Mouse (Mus musculus) natural killer cell, adult 2 months (primary cell): ENCODE results near the gene Cntn1.

Experiments used
- DNase-seq, 2 experiments: peaks; one replicate each; pipeline ENCODE4 v3.0.0; 2022; ENCODE audit warnings: low spot score in 2 of 2

Gene Cntn1

DNA sequence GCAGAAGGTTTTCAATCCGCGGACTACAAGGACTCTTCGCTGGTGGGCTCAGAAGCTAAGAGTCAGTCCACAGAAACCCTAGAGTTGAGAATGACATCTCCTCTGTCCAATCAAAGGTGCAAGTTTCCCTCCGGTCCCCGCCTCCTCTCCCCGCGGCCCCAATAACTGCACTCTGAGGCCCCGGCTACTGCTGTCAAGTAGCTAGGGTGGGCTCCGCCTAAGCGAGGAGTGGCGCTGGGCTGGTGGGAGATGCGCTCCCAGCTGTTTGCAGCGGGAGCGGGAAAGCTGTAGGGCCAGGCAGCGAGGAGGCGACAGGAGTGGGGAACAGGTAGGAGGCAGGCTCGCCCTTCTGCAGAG is at the start of gene Cntn1:
Cntn1 (plus strand) TSS at position 170 of the 357 bp plus-strand sequence.
- no peak for DNase-seq

- no peak for DNase-seq
These were observed 49.5 kb upstream of the Cntn1 start for GRCm38 (mm10) chr15:92001431-92001830.

DNA sequence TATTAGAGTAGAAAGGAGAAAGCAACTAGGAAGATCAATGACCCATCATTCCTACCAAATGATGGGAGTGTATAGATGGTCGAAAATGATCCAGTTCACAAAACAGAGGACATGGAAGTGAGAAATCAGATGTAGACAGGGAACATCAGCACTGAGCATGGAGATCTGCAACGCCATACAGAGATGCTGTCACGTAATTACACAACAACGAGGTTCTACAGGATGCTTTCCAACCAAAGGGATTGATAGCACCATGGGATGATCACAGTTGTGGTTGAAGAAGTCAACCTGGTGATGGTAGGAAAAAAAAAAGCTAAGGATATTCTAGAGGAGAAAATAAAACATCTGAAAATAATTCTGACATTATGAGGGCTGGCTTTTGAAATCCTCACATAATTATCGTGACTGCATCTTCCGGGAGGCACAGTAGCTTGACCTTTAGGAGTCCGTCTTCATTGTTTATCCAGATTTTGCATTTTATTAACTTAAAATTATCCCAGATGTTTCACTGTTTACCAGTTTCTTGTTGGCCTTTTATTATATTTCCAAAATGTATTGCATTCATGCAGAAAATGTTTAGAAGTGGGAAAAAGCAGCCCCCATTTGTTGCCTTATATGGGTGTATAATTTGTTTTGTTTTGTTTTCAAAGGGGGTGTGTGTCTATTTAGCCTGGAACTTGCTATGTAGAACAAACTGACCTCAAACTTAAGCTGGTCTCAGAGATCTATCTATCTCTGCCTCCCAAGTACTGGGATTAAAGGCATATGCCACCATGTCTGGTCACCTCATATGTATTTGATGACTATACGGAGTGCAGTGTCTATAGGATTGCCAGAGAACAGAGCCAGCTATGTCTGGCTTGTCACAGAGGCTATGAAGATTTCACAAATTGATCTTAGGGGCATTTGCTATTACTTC is 38.5 kb upstream of the Cntn1 start:
- DNase-seq: no peak

DNA sequence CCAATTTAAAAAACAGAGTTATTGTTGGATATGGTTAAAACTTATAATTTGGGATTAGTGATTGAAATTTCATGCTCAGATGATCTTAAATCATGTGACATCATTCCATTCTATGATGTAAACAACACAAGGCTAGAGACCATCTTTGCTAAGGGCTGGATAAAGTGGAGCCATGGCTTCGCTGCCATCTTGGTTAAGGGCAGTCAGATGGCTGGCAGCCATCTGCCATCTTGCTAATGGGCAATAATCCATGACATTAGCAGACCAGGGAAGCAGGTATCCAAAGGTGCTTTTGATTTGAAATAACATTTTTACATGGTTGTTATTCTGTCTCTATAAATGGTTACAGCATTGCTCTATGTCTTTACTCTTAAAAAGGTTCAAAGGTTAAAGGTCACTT is 16.9 kb upstream of the Cntn1 start:
- DNase-seq: no peak

- DNase-seq: no peak
These were observed 8.4 kb upstream of the Cntn1 start for GRCm38 (mm10) chr15:92042538-92042937.

GRCm38 (mm10) chr15:92046042-92046441 is 4.9 kb upstream of the Cntn1 start:
- DNase-seq: no peak

DNA sequence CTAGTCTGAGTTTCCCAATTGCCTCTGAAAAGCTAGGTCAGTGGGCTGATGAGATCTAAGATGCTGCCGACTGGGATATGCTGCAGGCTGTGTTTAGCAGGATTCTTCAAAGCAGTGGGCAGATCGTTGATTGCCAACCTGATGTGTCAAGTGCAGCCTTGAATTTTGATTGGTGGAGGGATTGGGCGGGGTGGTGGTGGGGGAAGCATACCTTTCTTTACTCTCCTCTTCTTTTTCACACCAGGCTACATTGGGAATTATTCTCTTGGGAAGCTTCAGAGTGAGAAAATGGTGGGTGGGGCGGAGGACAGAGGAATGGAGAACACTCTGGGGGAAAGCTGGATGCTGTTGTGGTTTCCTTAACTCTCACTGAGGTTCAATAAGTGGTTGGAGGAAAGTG is 2.9 kb upstream of the Cntn1 start:
- no peak for DNase-seq

- DNase-seq: no peak
These were observed 2.4 kb upstream of the Cntn1 start for GRCm38 (mm10) chr15:92048531-92048930.

DNA sequence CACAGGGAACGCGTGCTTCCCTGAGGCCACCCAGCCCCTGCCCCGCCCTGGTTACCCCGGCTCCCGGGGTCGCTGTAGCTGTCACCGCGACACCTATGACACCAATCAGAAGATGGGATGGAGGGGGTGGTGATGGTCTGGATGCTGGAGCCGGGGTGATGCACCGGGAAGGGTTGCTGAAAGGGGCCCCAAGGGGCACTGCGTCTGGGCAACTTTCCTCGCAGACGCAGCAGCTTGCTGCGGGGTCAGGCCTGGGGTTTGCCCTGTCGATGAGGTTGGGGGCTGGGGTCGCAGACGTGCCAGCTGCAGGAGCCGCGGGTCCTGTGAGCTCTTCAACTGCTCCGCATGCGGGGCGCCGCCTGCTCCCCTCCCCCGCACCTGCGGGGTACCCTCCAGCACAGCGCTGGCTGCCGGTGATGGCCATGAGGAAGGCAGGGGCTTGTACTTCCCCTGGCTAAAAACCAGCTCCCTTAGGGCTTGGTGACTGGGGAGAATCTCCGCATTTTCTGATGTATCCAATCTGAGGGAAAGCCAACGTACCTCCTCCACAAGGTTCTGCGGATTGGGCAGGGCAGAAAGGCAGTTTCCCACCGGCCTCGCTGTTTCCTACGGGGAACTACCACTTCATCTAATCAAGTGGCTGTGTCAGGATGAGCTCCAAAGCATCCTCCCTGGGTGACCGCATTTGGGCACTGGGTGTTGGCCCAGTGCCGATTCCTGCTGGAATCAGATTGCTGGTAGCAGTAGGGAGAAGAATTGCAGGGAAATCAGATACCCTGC is 578 bp downstream of the Cntn1 start:
- DNase-seq: no peak

GRCm38 (mm10) chr15:92052133-92052463 is 1.1 kb downstream of the Cntn1 start:
- DNase-seq: no peak

- DNase-seq: no peak
These were observed 6.6 kb downstream of the Cntn1 start for GRCm38 (mm10) chr15:92057553-92057952.

DNA sequence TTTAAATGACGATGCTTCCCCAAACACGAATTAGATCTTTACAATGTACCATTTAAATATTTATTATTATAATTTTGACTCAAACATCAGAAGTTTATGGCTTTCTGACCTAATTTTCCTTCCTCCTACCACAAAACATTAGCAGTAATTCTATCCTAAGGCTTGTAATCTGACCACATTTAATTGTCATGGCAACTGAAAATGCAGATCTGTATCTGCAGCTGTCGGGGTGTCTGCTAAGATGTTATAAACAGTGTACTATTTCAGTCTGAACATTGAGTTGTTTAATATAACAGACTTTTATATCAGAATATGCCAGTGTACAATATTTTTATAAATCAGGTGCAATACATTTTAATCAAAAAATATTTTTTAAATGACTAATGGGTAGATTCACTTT is 10.0 kb downstream of the Cntn1 start:
- DNase-seq: no peak

GRCm38 (mm10) chr15:92079416-92079815 is 28.5 kb downstream of the Cntn1 start:
- no peak for DNase-seq

DNA sequence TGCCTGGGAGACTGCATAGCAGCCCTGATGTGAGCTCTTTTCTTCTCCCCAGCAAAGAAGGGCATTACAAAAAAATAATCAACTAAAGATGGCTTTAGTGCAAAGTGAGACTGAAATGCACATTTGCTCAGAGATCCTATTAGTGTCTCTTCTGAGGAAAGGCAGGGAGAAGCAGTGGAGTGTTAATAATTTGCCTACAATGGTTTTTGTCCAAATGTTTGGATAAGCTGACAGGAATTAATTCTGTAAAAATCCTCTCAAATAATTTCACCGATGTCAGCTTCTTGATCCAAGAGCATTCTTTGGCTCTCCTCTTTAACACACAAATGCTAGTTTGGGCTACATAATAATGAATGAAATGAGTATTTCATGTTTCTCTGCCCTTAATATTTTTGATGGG is 34.9 kb downstream of the Cntn1 start:
- no peak for DNase-seq

- DNase-seq: no peak
These were observed 36.8 kb downstream of the Cntn1 start for GRCm38 (mm10) chr15:92087691-92088286.

DNA sequence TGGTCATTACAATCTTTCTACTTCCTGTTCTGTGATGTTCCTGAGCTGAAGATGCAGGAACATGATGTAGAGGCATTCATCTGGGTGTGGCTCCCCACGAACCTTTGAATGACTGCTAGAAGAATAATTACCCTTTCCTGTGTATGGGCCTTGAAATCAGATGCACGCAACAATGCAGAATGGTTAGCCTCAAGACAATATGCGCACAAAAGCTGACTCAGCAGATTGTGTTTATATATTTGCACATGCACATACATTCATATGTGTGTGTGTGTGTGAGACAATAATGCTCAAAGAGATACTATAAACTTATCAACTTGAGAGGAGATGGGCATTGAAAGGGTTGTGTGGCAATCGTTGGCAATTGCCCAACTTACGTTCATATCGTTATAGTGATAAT is 39.8 kb downstream of the Cntn1 start:
- DNase-seq: no peak

DNA sequence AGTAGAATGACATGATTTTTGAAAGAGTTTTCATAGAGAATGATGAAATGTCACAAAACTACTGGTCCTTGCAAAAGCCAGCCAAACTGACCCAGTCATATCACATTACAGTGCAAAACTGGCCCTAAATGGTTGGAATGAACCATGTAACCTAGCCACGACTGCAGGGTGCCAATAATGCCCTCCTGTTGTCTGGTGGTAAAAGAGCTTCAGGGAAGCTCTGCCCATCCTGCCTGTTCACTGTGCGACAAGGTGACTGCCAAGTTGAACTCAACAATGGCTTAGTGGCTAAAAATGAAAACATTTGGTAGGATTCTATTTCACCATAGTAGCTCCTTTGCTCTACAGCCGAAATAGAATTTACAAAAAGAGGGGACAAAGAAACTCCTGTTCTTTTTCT is 41.1 kb downstream of the Cntn1 start:
- DNase-seq: no peak

DNA sequence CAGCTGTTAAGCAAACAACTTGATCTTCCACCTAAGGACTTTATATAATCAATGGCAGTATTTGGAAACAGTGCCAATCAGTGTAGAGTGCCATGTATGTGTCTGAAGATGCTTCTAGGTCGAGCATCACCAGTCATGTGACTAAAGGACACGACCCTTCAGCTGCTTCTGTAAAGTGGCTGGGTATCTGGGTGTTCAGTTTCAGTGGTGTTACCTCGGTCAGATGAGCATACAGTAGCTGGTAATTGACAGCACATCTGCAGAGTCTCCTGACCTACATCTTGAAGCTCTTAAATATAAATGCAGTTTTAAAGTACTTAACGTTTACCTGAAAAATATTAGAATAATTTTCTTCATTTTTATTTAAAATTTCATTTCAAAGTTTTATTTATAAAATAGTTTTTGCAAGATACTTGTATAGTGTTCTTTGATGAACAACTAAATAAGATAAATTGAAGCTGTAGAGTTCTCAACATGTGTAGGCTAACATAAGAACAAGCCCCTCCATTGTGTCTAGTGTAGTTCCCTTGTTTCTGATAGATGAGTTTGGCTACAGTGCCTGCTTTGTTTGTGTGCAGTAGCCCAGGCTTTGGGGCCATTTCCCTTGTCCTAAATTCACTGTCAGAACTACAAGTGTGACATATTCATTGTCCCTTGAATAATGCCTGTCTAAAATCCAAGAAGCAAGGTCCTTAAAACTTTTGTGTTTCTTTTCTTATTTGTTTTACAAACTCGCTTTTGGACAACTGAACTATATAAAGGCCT is 48.6 kb downstream of the Cntn1 start:
- no peak for DNase-seq

DNA sequence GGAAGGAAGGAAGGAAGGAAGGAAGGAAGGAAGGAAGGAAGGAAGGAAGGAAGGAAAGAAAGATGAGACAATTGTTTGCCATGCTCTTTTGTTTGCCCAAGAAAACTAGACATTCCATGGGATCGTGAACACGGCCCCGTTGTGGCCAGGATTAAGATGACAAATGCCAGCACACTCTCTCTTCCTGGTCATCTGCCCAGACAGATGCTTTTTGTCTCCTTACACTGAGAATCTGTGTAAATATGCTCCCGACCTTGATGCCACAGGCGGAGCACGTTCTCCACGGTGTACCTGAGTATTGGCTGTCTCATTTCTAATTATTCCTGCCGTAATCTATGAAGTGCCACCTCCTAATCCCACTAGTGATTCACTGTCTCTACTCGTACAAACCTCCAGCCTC is 51.0 kb downstream of the Cntn1 start:
- no peak for DNase-seq

- no peak for DNase-seq
These were observed 61.5 kb downstream of the Cntn1 start for GRCm38 (mm10) chr15:92112455-92112854.

DNA sequence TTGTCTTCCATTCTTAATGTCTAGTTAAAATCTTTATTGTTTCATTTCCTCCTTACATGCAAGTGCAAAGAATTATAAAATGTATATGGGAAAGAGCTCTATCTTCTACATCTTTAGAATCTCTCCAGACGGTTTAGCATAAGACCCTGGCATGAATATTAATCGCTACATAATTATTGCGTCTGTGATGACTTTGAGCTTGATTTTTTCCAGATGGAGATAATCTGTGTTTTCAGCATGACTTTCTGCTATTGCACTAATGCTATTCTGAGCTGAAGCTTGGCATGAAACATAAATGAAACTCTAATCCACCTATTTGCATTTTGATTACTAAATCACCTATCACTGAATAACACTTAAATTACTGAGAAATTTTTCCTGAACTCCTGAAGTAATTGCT is 82.0 kb downstream of the Cntn1 start:
- no peak for DNase-seq

DNA sequence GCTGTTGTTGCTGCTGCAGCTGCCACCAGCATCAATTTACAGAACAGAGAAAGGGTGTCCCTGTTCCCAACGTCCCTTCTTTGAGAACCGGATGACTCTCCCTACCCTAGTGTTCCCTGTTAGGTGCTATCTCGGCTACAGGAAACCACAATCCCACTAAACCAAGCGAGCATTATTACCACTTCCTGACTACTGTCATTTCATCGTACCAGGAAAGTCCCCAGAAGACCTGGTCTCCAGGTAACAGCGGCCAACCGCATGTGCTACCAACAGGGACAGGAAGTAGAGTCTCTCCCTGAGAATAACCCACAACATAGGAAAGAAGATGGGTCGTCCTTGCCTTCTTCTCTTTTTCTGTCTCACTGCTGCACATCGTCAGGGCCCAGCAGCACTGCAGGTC is 83.3 kb downstream of the Cntn1 start:
- no peak for DNase-seq
